ENCODE assay signal across 8 mouse cellular contexts in genomic region chr7:36697118-36697855, GRCm38 (mm10). TPM values are rescaled to one million over a fixed set of nuclear protein-coding genes. Genes with fewer than 3 reads are reported as not detected.
DNase-seq lines count a peak whose midpoint lies in the region; ATAC-seq and TF ChIP-seq lines count a peak whose summit lies in the region.

No protein-coding gene starts in this region.

- no peaks in the 10 kb centered on the region for H3K9me3 ChIP-seq in lung, postnatal 0 days (ENCODE audit: low read length)

- peak overlapping the region; percentile 46 for H3K9ac ChIP-seq in lung, postnatal 0 days (replicated peaks; ENCODE audit: low read depth)

- H3K4me3 ChIP-seq in kidney, adult 2 months (ENCODE audit: insufficient read depth, low read depth, low read length), result peak overlapping the region; percentile 85
- peak overlapping the region; percentile 74 for H3K4me3 ChIP-seq in lung, postnatal 0 days (ENCODE audit: low read depth, low read length)

- no peaks in the 10 kb centered on the region for H3K36me3 ChIP-seq in kidney, adult 2 months (ENCODE audit: control insufficient read depth, insufficient read depth, low read length)
- H3K36me3 ChIP-seq in lung, postnatal 0 days (ENCODE audit: insufficient read depth, low read length), result no peaks in the 10 kb centered on the region

- H3K27me3 ChIP-seq in kidney, adult 2 months (replicated peaks; ENCODE audit: control insufficient read depth, insufficient read depth, low read length), result no peaks in the 10 kb centered on the region
- peaks cover 18% of the 10 kb centered on the region for H3K27me3 ChIP-seq in lung, postnatal 0 days (replicated peaks; ENCODE audit: insufficient read depth, low read length)

- no peak for TF ChIP-seq POLR2A in kidney, adult 2 months (IDR thresholded peaks at IDR 0.05; ENCODE audit: low read depth, low read length)

- DNase-seq in urinary bladder, adult 18-20 months (ENCODE audit: low spot score in 2 of 2), result peak; percentile 59 to 60
- no peak for DNase-seq in urinary bladder, postnatal 10 days (ENCODE audit: low spot score)
- peak; percentile 88 for DNase-seq in embryo, embryonic 11 days
- peak; percentile 57 for DNase-seq in heart, adult 8-10 months (ENCODE audit: low spot score)
- peak; percentile 57 for DNase-seq in kidney, adult 2 months
- DNase-seq in lung, postnatal 0 days (ENCODE audit: low spot score), result peak; percentile 68
- peak; percentile 58 for DNase-seq in right cerebral cortex, postnatal 14 days
- DNase-seq in left cerebral cortex, adult 18-20 months (ENCODE audit: low spot score in 2 of 2), result no peak

- TF ChIP-seq EP300 in lung, postnatal 0 days (IDR thresholded peaks at IDR 0.05), result no peak

- TF ChIP-seq CTCF in kidney, adult 2 months (conservative IDR thresholded peaks at IDR 0.05; ENCODE audit: insufficient read depth, insufficient read length, low read depth, low read length), result no peak
- TF ChIP-seq CTCF in lung, postnatal 0 days (IDR thresholded peaks at IDR 0.05), result no peak

- H3K4me1 ChIP-seq in kidney, adult 2 months (ENCODE audit: control insufficient read depth, insufficient read depth, low read length), result no peaks in the 10 kb centered on the region
- H3K4me1 ChIP-seq in lung, postnatal 0 days (ENCODE audit: insufficient read depth, low read depth, low read length), result no peaks in the 10 kb centered on the region; the same call in 1 of the 2 replicates

- ATAC-seq in lung, postnatal 0 days, result peak; percentile 82

- H3K27ac ChIP-seq in kidney, adult 2 months (ENCODE audit: insufficient read depth, low read depth, low read length), result peak overlapping the region; percentile 59
- H3K27ac ChIP-seq in lung, postnatal 0 days (ENCODE audit: low read length), result peak overlapping the region; percentile 85

- WGBS in kidney, adult 2 months, result under 1% methylated on average over 40 of the region's 62 CpGs
- under 1% methylated on average over 15 of the region's 62 CpGs for WGBS in lung, postnatal 0 days

- peak overlapping the region; percentile 71 for H3K4me2 ChIP-seq in lung, postnatal 0 days (replicated peaks; ENCODE audit: low read depth, low read length)

RNA-seq across cellular contexts. Expression of gene Tshz3, which starts 0.6 kb away (rescaled TPM):
- 1 to 10 TPM; 2.7 to 4.2 (median 3.8) TPM for total RNA-seq in heart, adult 8-10 months (2022)
- 1.5 and 2.0 TPM in 2 replicates for polyA plus RNA-seq in kidney, adult 2 months (2012; rRNA removed)
- polyA plus RNA-seq in lung, postnatal 0 days (2015; fragmentation: Nextera tagmentation; extraction: Ambion mirVana), result 4.1 and 5.8 TPM in 2 replicates
- total RNA-seq in left cerebral cortex, adult 18-20 months (2021), result 10 to 100 TPM; 42.9 to 45.6 TPM

Comparison
In these comparisons a context has a peak if more than half of its experiments do, and no peak if none do; other contexts are left out.
1. DNase-seq: peak in urinary bladder, adult 18-20 months (2 of 2), embryo, embryonic 11 days (single experiment), heart, adult 8-10 months (single experiment), kidney, adult 2 months (single experiment), lung, postnatal 0 days (single experiment) and right cerebral cortex, postnatal 14 days (single experiment); none in urinary bladder, postnatal 10 days (single experiment) and left cerebral cortex, adult 18-20 months (0 of 2).
2. RNA of gene Tshz3, which starts 0.6 kb away (total RNA-seq): 42.9 to 45.6 TPM in left cerebral cortex, adult 18-20 months; 2.7 to 4.2 TPM in heart, adult 8-10 months; every median in the first group is over 4 times any median in the second.